Mouse (Mus musculus): ENCODE data around the gene Clip1. TPM values are rescaled to one million over a fixed set of nuclear protein-coding genes. Genes with fewer than 3 reads are reported as not detected.
A peak's percentile ranks its signal among the peaks of the same experiment; 100 is the strongest.

Clip1 gene
- total RNA-seq, 2 experiments from 2014 or later, result 66.0 to 74.2 TPM

- no peak for DNase-seq (ENCODE audit: low spot score in 2 of 2)
Observed at GRCm38 (mm10) chr5:123607211-123607669, 77.2 kb downstream of the Clip1 start.

DNA sequence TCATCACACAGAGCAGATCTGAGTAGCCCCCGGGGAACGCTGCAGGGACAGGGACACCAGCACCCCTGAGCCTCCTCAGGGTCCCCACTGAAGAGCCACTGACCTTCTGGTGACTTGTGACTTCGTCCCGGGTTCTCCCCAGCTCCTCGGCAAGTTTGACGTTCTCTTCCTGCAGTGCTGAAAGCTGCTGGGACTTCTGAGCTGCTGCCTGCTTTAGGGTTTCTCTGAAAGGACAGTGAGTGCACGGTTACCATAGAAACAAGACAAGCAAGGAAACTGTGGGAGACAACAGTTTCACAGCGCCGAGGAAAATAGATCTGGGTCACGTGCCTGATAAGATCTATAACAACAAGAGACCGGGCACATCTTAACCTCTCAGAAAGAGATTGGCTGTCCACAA lies 80.9 kb downstream of the Clip1 start:
- no peak for DNase-seq (ENCODE audit: low spot score in 2 of 2)

DNA sequence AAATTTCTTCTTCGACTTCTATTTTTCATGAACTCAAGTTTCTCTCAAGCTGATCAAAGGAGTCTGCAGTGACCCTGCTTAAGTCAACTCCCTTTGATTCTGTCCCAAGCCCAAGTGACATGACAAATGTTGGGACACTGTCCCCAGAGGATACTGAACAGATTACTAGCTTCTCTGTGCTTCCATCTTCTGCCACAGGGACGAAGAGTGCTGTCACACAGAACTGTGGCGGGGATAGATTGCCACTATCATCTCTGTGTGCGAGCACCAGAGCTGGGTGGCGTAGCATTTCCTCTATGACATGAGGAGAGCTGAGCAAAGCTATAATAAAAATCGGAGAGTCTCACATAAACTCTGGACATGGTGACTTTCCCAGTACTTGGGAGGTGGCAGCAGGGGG lies 82.2 kb downstream of the Clip1 start:
- DNase-seq (ENCODE audit: low spot score in 2 of 2), result no peak

DNA sequence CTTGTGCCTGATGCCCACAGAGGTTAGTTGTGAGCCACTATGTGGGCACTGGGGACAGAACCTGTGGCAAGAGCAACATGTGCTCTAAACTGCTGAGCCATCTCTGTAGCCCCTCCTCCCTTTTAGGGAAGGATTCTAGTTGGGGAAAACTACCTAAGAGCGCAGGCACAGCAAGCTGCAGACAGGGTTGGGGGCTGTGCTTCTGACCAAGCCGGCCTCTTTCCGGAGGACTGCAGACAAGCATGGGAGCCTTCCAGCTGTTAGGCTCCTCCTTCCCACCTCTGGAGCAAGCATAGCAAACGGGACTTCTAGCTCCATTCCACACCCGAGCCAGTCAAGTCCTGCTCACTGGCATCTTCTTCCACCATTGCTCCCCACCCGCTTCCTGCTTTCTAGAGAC lies 85.1 kb downstream of the Clip1 start:
- no peak for DNase-seq (ENCODE audit: low spot score in 2 of 2)

DNA sequence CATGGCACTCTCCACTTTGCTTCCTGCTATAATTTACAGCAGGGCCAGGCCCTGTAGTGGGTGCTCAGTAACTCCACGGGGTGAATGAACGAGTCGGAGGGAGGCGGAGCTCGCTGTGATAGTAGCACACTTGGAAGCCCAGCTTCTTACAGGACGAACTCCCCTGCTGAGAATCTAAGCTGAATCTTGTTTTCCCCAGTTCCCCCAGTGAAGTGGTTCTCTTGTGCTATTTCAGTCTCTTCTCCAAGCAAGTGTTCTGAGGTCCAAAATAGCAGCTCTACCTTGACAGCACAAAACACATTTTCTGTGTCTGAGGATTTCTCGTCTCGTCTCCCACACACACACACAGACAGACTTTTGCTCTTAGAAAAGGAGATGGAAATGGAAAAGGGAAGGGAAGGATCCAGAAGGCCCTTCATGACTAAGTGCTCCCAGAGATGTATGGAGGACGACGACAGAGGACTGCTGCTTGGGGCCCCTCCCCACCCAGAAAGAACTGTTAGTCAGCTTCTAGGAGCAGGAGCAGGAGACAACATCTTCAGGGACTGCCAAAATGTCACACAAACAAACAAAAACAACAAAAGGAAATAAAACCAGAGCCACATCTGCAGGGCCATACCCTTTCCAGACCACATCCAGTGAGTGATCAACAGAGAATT lies 90.7 kb downstream of the Clip1 start:
- no peak for DNase-seq (ENCODE audit: low spot score in 2 of 2)

- no peak for DNase-seq (ENCODE audit: low spot score in 2 of 2)
Observed at GRCm38 (mm10) chr5:123580043-123580442, 104.4 kb downstream of the Clip1 start.

GRCm38 (mm10) chr5:123576696-123577095 lies 107.7 kb downstream of the Clip1 start:
- DNase-seq (ENCODE audit: low spot score in 2 of 2), result no peak

- DNase-seq (ENCODE audit: low spot score in 2 of 2), result no peak
Observed at GRCm38 (mm10) chr5:123573362-123573761, 111.1 kb downstream of the Clip1 start.

DNA sequence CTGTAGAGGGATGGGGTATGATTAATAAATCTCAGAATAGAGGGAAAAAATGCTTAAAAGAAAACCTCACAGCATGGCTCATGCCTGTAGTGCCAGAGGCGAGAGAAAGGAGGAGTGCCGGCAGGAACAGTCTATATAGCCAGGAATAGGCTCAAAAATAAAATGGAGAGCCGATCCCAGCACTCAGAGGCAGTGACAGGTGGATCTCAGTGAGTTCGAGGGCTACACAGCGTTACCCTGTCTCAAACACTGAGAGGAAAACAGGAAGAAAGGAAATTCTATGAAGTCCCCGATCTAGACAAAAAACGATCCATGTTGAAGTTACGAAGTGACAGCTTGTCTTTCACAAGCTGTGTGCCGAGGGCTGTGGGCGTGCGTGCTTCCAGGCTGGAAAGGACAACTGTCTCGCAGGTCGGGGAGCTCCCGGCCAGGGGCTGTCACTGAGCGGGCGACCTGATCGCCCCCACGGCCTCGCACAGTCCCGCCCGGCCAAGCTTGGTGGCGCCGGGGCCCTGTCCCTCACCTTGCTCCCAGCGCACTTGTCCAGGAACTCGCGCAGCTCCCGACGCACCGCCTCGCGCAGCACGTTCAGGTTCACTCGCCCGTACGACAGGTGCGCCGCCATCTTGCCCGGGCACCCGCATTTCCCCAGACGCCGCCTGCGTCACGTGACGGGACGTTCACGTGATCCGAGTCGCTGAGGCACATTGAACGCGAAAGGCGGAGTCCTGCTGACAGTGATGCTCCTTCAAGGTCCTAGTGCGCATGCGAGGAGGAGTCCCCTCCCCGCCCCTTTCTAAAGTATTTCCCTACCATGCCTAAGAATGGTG lies 111.8 kb downstream of the Clip1 start, which contains the start of gene Vps33a:
Gene Vps33a (minus strand): TSS at position 682 of the 830 bp plus-strand sequence.
- DNase-seq (ENCODE audit: low spot score in 2 of 2), result peak; percentile 95 to 96

- no peak for DNase-seq (ENCODE audit: low spot score in 2 of 2)
Observed at GRCm38 (mm10) chr5:123561128-123561527, 123.3 kb downstream of the Clip1 start.

GRCm38 (mm10) chr5:123559588-123559987 lies 124.8 kb downstream of the Clip1 start:
- no peak for DNase-seq (ENCODE audit: low spot score in 2 of 2)

GRCm38 (mm10) chr5:123556451-123556850 lies 128.0 kb downstream of the Clip1 start:
- DNase-seq (ENCODE audit: low spot score in 2 of 2), result peak; percentile 45 to 47

DNA sequence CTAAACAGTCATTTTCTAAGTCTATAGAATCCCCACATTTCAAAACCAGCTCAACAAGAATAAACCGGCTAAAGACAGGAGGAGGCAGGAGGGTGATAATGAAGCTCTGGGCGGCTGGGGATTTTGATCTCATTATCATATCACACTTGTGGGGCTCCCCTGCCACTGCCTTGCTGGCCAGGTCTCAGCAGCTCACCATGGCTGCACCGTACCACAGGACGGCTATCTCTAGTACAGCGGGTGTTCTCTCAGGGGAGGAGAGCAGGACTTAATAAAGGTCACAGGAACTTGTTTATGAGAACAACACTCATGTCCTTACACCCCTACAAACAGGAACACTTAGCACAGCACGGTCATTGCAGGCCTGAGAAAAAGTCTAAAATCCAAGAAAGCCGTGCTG lies 128.7 kb downstream of the Clip1 start:
- no peak for DNase-seq (ENCODE audit: low spot score in 2 of 2)

DNA sequence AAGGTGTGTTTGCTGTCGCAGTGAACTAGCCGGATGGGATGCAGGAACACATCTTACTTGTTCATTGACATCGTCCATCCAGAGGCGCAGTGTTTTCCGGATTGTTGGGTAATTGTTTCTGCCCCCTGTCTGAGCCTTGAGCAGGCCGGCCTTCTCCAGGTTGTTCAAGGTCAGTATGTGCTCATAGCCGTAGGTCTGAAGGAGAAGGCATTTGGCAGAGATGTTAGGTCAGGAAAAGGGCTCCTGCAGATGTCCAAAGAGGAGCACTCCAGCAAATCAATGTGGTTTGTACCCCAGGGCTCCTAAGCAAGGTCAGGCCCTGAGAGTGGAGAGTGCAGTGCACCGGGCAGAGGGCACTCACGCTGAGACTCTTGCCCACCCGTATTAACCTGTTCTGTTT lies 150.6 kb downstream of the Clip1 start:
- no peak for DNase-seq (ENCODE audit: low spot score in 2 of 2)

DNA sequence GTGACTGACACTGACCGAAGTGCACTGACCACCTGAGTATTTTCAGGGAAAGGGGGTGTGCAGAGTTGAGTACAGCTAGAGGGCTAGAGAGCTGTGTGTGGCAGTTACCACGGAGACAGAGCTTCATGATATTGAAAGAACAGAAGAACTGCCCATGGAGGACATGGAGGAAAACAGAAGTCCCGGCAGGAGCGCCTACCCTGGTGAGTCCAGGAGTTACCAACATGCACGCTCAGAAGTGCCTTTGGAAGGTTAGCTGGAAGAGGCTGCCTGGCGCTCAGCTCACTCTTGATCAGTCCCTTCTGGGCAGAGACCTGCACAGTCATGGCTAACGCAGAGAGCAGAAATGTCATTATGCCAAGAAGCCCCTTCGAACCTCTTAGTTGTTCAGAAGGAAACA lies 154.4 kb downstream of the Clip1 start:
- no peak for DNase-seq (ENCODE audit: low spot score in 2 of 2)

GRCm38 (mm10) chr5:123528641-123529040 lies 155.8 kb downstream of the Clip1 start:
- DNase-seq (ENCODE audit: low spot score in 2 of 2), result peak in 1 of 2 experiments; percentile 3

Other genes starting within 250 kb of the Clip1 start
- gene Lrrc43, start 195.3 kb downstream of the Clip1 start, total RNA-seq (2021), result not detected
- gene Il31, start 195.1 kb downstream of the Clip1 start, total RNA-seq (2021), result not detected
- under 1 TPM; 0.35 to 0.36 TPM for gene B3gnt4, start 174.2 kb downstream of the Clip1 start, total RNA-seq (2021)
- gene Diablo, start 160.4 kb downstream of the Clip1 start, total RNA-seq (2021), result 10 to 100 TPM; 73.5 to 83.4 TPM
- 10 to 100 TPM in 1 of 2 experiments, 1 to 10 TPM in 1; 4.3 to 11.6 TPM for gene Gm49027, start 159.1 kb downstream of the Clip1 start, total RNA-seq (2021)
- 10 to 100 TPM; 43.8 to 49.3 TPM for gene Vps33a, start 111.6 kb downstream of the Clip1 start, total RNA-seq (2021)
- gene Zcchc8, start 36.5 kb upstream of the Clip1 start, total RNA-seq (2021), result 10 to 100 TPM; 33.1 to 45.2 TPM
- 10 to 100 TPM; 65.4 to 76.6 TPM for gene Rsrc2, start 64.8 kb upstream of the Clip1 start, total RNA-seq (2021)
- under 1 TPM; 0.53 to 0.90 TPM for gene Kntc1, start 65.1 kb upstream of the Clip1 start, total RNA-seq (2021)
- 1 to 10 TPM; 1.9 to 7.2 TPM for gene Hcar2, start 180.9 kb upstream of the Clip1 start, total RNA-seq (2021)
- 10 to 100 TPM in 1 of 2 experiments, 1 to 10 TPM in 1; 5.1 to 18.0 TPM for gene Hcar1, start 195.4 kb upstream of the Clip1 start, total RNA-seq (2021)
- 10 to 100 TPM; 54.7 to 74.1 TPM for gene Denr, start 222.6 kb upstream of the Clip1 start, total RNA-seq (2021)
- gene Gm43518, start 242.8 kb upstream of the Clip1 start, total RNA-seq (2021), result 1 to 10 TPM in 1 of 2 experiments, under 1 TPM in 1; 0.74 to 1.5 TPM
- 1 to 10 TPM; 4.3 to 4.5 TPM for gene Ccdc62, start 246.1 kb upstream of the Clip1 start, total RNA-seq (2021)

Data from adrenal gland, adult 18-20 months (tissue).